27 mouse cellular contexts compared by ENCODE assay signal in genomic region chr2:112625156-112625555, GRCm38 (mm10).
A peak's percentile ranks its signal among the peaks of the same experiment; 100 is the strongest.
DNase-seq lines count a peak whose midpoint lies in the region; ATAC-seq and TF ChIP-seq lines count a peak whose summit lies in the region.
"Had no signal": no experiment of that assay in that cellular context is flagged by ENCODE, and none has a peak within 500 bp of the region (broad histone marks: within the 10 kb centered on the region; RNA-seq: fewer than 3 reads in every experiment).

No protein-coding gene starts in this region.

- no peak for TF ChIP-seq CTCF in MEL (IDR thresholded peaks at IDR 0.05 in 2 of 3, conservative IDR thresholded peaks at IDR 0.05 in 1 of 3; ENCODE audit: control insufficient read depth in 1 of 3, insufficient read depth in 1 of 3, low read depth in 2 of 3, low read length in 3 of 3, poor library complexity in 1 of 3, severe bottlenecking in 1 of 3)
- no peak for TF ChIP-seq CTCF in stomach, postnatal 0 days (IDR thresholded peaks at IDR 0.05; ENCODE audit: low read depth)

- no peaks in the 10 kb centered on the region for H3K9me3 ChIP-seq in MEL (replicated peaks; ENCODE audit: insufficient read depth, low read length)
- H3K9me3 ChIP-seq in intestine, embryonic 15.5 days: no peaks in the 10 kb centered on the region
- no peaks in the 10 kb centered on the region for H3K9me3 ChIP-seq in stomach, embryonic 14.5 days (ENCODE audit: control insufficient read depth, low read depth, low read length)
- H3K9me3 ChIP-seq in stomach, postnatal 0 days (ENCODE audit: control insufficient read depth, low read length): no peaks in the 10 kb centered on the region
- no peaks in the 10 kb centered on the region for H3K9me3 ChIP-seq in forebrain, embryonic 16.5 days (ENCODE audit: control insufficient read depth, low read length)
- H3K9me3 ChIP-seq: embryonic facial prominence, embryonic 12.5 days; embryonic facial prominence, embryonic 15.5 days; G1E; heart, embryonic 12.5 days; heart, embryonic 15.5 days; hindbrain, embryonic 12.5 days; hindbrain, embryonic 15.5 days had no signal

- peaks cover 4% of the 10 kb centered on the region in 2 experiments; a peak in 3 of 4 replicates for H3K4me1 ChIP-seq in MEL (ENCODE audit: control insufficient read depth in 1 of 2, insufficient read depth in 2 of 2, low read length in 2 of 2)
- no peaks in the 10 kb centered on the region for H3K4me1 ChIP-seq in intestine, embryonic 15.5 days (replicated peaks)
- H3K4me1 ChIP-seq in stomach, embryonic 14.5 days (ENCODE audit: control insufficient read depth, insufficient read depth, low read length): no peaks in the 10 kb centered on the region
- H3K4me1 ChIP-seq in stomach, postnatal 0 days (replicated peaks; ENCODE audit: control insufficient read depth, insufficient read depth): no peaks in the 10 kb centered on the region
- no peaks in the 10 kb centered on the region for H3K4me1 ChIP-seq in forebrain, embryonic 16.5 days (replicated peaks; ENCODE audit: control insufficient read depth, insufficient read depth, low read length)
- H3K4me1 ChIP-seq: embryonic facial prominence, embryonic 12.5 days; embryonic facial prominence, embryonic 15.5 days; heart, embryonic 12.5 days; heart, embryonic 15.5 days; hindbrain, embryonic 12.5 days; hindbrain, embryonic 15.5 days had no signal

- no peak overlapping the region for H3K4me2 ChIP-seq in intestine, embryonic 15.5 days (replicated peaks)
- H3K4me2 ChIP-seq in stomach, embryonic 14.5 days (replicated peaks; ENCODE audit: low read depth, low read length): no peak overlapping the region
- no peak overlapping the region for H3K4me2 ChIP-seq in stomach, postnatal 0 days (replicated peaks; ENCODE audit: low read depth)
- no peak overlapping the region for H3K4me2 ChIP-seq in forebrain, embryonic 16.5 days (ENCODE audit: low read length)
- H3K4me2 ChIP-seq: embryonic facial prominence, embryonic 12.5 days; embryonic facial prominence, embryonic 15.5 days; heart, embryonic 12.5 days; heart, embryonic 15.5 days; hindbrain, embryonic 12.5 days; hindbrain, embryonic 15.5 days had no signal

- DNase-seq in MEL (ENCODE audit: low read depth, low spot score): peak; percentile 9
- no peak for DNase-seq in stomach, postnatal 0 days (ENCODE audit: low spot score)
- DNase-seq in heart, postnatal 14 days: no peak
- DNase-seq in gastrocnemius, adult 18-20 months (ENCODE audit: low spot score): no peak
- DNase-seq: adrenal gland, adult 8-10 months; adrenal gland, postnatal 25 days; B cell, adult 2 months; cerebellum, adult 11-12 months; cerebellum, adult 8-10 months; cerebellum, postnatal 10 days; gastrocnemius, adult 2 months; gastrocnemius, postnatal 14 days; heart, adult 18-20 months; heart, postnatal 10 days had no signal

- H3K9ac ChIP-seq in MEL (ENCODE audit: control insufficient read depth, low read depth, low read length, poor library complexity, severe bottlenecking): no peak overlapping the region
- H3K9ac ChIP-seq in intestine, embryonic 15.5 days: no peak overlapping the region
- no peak overlapping the region for H3K9ac ChIP-seq in stomach, embryonic 14.5 days (replicated peaks; ENCODE audit: low read depth, low read length)
- H3K9ac ChIP-seq in stomach, postnatal 0 days (ENCODE audit: low read length): no peak overlapping the region
- no peak overlapping the region for H3K9ac ChIP-seq in forebrain, embryonic 16.5 days (replicated peaks; ENCODE audit: low read depth, low read length)
- H3K9ac ChIP-seq: embryonic facial prominence, embryonic 12.5 days; embryonic facial prominence, embryonic 15.5 days; heart, embryonic 12.5 days; heart, embryonic 15.5 days; hindbrain, embryonic 12.5 days; hindbrain, embryonic 15.5 days had no signal

- peak in 1 of 2 experiments; percentile 8; a peak in 1 of 4 replicates for TF ChIP-seq EP300 in MEL (IDR thresholded peaks at IDR 0.05; ENCODE audit: low read depth in 1 of 2, low read length in 2 of 2)
- TF ChIP-seq EP300 in stomach, postnatal 0 days (optimal IDR thresholded peaks at IDR 0.05): no peak

- H3K79me2 ChIP-seq in MEL (ENCODE audit: control insufficient read depth, insufficient read depth, low read length, poor library complexity): no peaks in the 10 kb centered on the region

- TF ChIP-seq RAD21 in MEL (IDR thresholded peaks at IDR 0.05; ENCODE audit: low read depth, low read length): no peak

- ATAC-seq in intestine, embryonic 15.5 days: peak; percentile 67
- 0 out of 2 replicates have a peak, but pooled peaks have one; percentile 58 for ATAC-seq in stomach, embryonic 14.5 days (ENCODE audit: insufficient number of reproducible peaks, insufficient read depth, low FRiP score, low read depth)
- peak; percentile 72; the same call in 1 of the 2 replicates for ATAC-seq in stomach, postnatal 0 days (ENCODE audit: low FRiP score, low TSS enrichment)
- no peak for ATAC-seq in forebrain, embryonic 16.5 days
- ATAC-seq: activated CD4-positive, CD25-positive, alpha-beta regulatory T cell, adult 4 months; forebrain, embryonic 14.5 days had no signal

- no peak overlapping the region for H3K4me3 ChIP-seq in MEL (ENCODE audit: control insufficient read depth in 1 of 2, insufficient read depth in 1 of 2, low read depth in 2 of 2, low read length in 2 of 2)
- H3K4me3 ChIP-seq in intestine, embryonic 15.5 days (replicated peaks): no peak overlapping the region
- H3K4me3 ChIP-seq in stomach, embryonic 14.5 days (ENCODE audit: low read depth, low read length): no peak overlapping the region
- no peak overlapping the region for H3K4me3 ChIP-seq in stomach, postnatal 0 days (ENCODE audit: low read depth, low read length)
- no peak overlapping the region for H3K4me3 ChIP-seq in forebrain, embryonic 16.5 days (replicated peaks; ENCODE audit: low read length)
- H3K4me3 ChIP-seq: embryonic facial prominence, embryonic 12.5 days; embryonic facial prominence, embryonic 15.5 days; gastrocnemius, adult 2 months; heart, embryonic 12.5 days; heart, embryonic 15.5 days; hindbrain, embryonic 12.5 days; hindbrain, embryonic 15.5 days had no signal

- intact Hi-C loops in heart, postnatal 14 days (cut with DNase I): no loop called here

- no peak for TF ChIP-seq POLR2A in MEL (IDR thresholded peaks at IDR 0.05; ENCODE audit: control insufficient read depth in 1 of 2, insufficient read depth in 1 of 2, low read depth in 1 of 2, low read length in 2 of 2, poor library complexity in 1 of 2)

- no peak overlapping the region for H3K27ac ChIP-seq in MEL (ENCODE audit: control insufficient read depth, low read depth, low read length)
- H3K27ac ChIP-seq in intestine, embryonic 15.5 days: no peak overlapping the region
- H3K27ac ChIP-seq in stomach, embryonic 14.5 days (ENCODE audit: low read length): no peak overlapping the region
- H3K27ac ChIP-seq in stomach, postnatal 0 days (replicated peaks): no peak overlapping the region
- no peak overlapping the region for H3K27ac ChIP-seq in forebrain, embryonic 16.5 days (ENCODE audit: low read length)
- H3K27ac ChIP-seq: embryonic facial prominence, embryonic 12.5 days; embryonic facial prominence, embryonic 15.5 days; gastrocnemius, adult 2 months; heart, embryonic 15.5 days; hindbrain, embryonic 12.5 days; hindbrain, embryonic 15.5 days had no signal

- peaks cover 0 to 5% of the 10 kb centered on the region in 2 experiments; a peak in 2 of 4 replicates for H3K36me3 ChIP-seq in MEL (ENCODE audit: control insufficient read depth in 1 of 2, insufficient read depth in 2 of 2, low read length in 2 of 2)
- H3K36me3 ChIP-seq in intestine, embryonic 15.5 days: no peaks in the 10 kb centered on the region
- no peaks in the 10 kb centered on the region for H3K36me3 ChIP-seq in stomach, embryonic 14.5 days (ENCODE audit: control insufficient read depth, insufficient read depth, low read length)
- H3K36me3 ChIP-seq in stomach, postnatal 0 days (ENCODE audit: control insufficient read depth, insufficient read depth, low read length): no peaks in the 10 kb centered on the region
- H3K36me3 ChIP-seq in forebrain, embryonic 16.5 days (ENCODE audit: control insufficient read depth, insufficient read depth): no peaks in the 10 kb centered on the region
- H3K36me3 ChIP-seq: embryonic facial prominence, embryonic 12.5 days; embryonic facial prominence, embryonic 15.5 days; heart, embryonic 15.5 days; hindbrain, embryonic 12.5 days; hindbrain, embryonic 15.5 days had no signal

- 62% methylated on average over 3 of the region's 3 CpGs for WGBS in intestine, embryonic 15.5 days
- WGBS in stomach, embryonic 14.5 days: 75% methylated on average over 3 of the region's 3 CpGs
- 65% methylated on average over 3 of the region's 3 CpGs for WGBS in stomach, postnatal 0 days
- WGBS in forebrain, embryonic 16.5 days: 80% methylated on average over 3 of the region's 3 CpGs

- no peaks in the 10 kb centered on the region for H3K27me3 ChIP-seq in MEL (ENCODE audit: control insufficient read depth in 1 of 2, insufficient read depth in 2 of 2, low read length in 2 of 2)
- H3K27me3 ChIP-seq in intestine, embryonic 15.5 days (replicated peaks): no peaks in the 10 kb centered on the region
- no peaks in the 10 kb centered on the region for H3K27me3 ChIP-seq in stomach, embryonic 14.5 days (ENCODE audit: control insufficient read depth, insufficient read depth, low read length)
- no peaks in the 10 kb centered on the region for H3K27me3 ChIP-seq in stomach, postnatal 0 days (ENCODE audit: control insufficient read depth, insufficient read depth, low read length)
- H3K27me3 ChIP-seq in forebrain, embryonic 16.5 days (replicated peaks; ENCODE audit: control insufficient read depth, insufficient read depth, low read length): no peaks in the 10 kb centered on the region
- H3K27me3 ChIP-seq: CH12.LX; embryonic facial prominence, embryonic 12.5 days; embryonic facial prominence, embryonic 15.5 days; heart, embryonic 12.5 days; heart, embryonic 15.5 days; hindbrain, embryonic 12.5 days; hindbrain, embryonic 15.5 days had no signal

TF ChIP-seq in MEL, 35 proteins besides CTCF, POLR2A, EP300 and RAD21:
- TF ChIP-seq GATA1 (IDR thresholded peaks at IDR 0.05; ENCODE audit: low read depth, low read length) (peak; percentile 38; the same call in 1 of the 2 replicates), SMC3 (IDR thresholded peaks at IDR 0.05; ENCODE audit: low read depth, low read length) (no peak)
TF ChIP-seq in MEL: peak in this region for 1.
